Mouse (Mus musculus) G1E-ER4 (cell line): ENCODE data around the gene Dtx3. TPM values are rescaled to one million over a fixed set of nuclear protein-coding genes. Genes with fewer than 3 reads are reported as not detected.

Experiments used
- GATA1 ChIP-seq: IDR thresholded peaks from one replicate; pipeline ENCODE4 v1.8.0; 2012; ENCODE audit warnings: low read length, inconsistent platforms
- polyA plus RNA-seq: library from polyadenylated mRNA; stranded (reverse); fragments of >175 nt; gene quantifications from 2 replicates; pipeline ENCODE4 v1.2.3, GENCODE M21; 2012

Dtx3 gene
- polyA plus RNA-seq, 1 experiment = 155 TPM

GRCm38 (mm10) chr10:127213272-127213671 is 17.7 kb upstream of the Dtx3 start:
- TF ChIP-seq GATA1 = no peak

DNA sequence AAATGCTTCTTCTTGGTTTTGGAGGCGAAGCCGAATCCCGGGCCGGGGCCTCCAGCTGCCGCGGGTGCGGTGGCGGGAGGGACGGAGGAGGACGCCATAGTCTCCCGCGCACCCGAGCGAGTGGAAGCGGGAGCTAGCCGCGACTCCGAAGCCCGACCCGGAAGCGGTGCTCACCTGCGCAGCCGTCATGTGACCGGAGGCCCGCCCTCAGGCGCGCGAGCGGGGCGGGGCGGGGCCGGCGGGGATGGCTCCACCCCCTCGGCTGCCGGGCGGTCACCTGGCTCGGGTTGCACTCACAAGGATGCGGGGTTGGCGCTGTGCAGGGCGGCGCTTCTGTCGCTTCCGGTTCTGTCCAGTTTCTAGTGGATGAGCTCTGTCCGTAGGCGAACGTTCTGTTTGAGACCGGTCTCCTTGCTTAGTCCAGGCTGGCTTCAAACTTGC is 15.9 kb upstream of the Dtx3 start, which contains the start of gene Pip4k2c:
Gene Pip4k2c, minus strand, starts transcription at position 172 of the 441 bp plus-strand sequence.
- no peak for TF ChIP-seq GATA1

DNA sequence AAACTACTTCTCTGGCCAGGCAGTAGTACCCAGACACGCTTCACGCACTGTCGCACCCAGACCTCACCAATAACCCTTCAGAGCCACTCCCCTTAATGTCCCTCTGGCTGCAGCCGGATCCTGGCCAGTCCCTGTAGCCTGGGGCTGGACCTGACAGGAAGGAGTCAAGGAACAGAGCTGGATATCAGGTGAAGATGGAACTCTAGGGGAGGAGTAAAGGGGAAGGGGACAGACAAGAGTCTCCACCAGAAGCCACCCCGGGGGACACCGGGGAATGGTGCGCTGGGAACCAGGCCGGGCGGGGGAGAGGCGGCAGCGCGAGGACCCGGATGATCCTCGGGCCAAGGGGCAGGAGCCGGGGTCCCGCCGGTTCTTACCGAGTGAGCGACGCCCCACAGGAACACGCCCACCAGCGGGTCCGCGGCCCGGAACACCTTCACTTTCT is 15.5 kb upstream of the Dtx3 start:
- no peak for TF ChIP-seq GATA1

GRCm38 (mm10) chr10:127209928-127210570 is 14.5 kb upstream of the Dtx3 start:
- TF ChIP-seq GATA1 = no peak

- no peak for TF ChIP-seq GATA1
These were observed 13.4 kb upstream of the Dtx3 start for GRCm38 (mm10) chr10:127208921-127209320.

DNA sequence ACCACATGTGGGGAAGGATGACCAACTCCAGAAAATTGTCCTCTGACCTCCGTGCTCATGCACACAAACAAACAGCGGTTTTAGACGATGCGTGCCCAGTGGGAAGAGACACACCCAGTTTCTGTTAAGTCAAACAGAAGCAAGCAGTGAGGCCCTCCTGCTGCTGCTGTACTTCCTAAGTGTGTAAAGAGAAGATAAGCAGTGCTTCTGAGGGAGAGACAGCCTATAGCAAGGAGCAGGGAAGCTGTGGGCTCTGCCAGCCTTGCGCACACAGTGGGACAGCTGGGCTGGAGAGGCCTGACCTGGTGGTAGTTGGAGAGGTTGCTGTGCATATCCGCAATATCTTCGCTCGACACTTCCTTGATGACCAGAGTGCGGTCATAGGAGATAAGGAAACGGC is 9.8 kb upstream of the Dtx3 start:
- peak; percentile 23 for TF ChIP-seq GATA1

DNA sequence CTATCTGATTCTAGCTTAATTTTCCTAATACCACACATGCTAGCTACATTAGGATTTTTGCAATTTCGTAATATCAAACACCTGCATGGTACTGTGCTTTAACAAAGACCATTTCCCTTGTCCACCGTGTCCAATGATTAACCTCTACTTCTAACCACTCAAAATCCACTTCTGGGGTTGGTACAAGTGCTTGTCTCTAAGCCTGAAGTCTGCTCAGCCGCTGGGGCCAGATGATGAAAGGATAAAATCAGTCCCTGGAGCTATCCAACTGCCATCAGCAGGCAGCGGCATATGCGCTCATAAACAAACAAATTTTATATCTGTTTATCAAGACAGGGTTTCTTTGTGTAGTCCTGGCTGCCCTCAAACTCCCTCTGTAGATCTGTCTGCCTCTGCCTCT is 9.1 kb upstream of the Dtx3 start:
- no peak for TF ChIP-seq GATA1

DNA sequence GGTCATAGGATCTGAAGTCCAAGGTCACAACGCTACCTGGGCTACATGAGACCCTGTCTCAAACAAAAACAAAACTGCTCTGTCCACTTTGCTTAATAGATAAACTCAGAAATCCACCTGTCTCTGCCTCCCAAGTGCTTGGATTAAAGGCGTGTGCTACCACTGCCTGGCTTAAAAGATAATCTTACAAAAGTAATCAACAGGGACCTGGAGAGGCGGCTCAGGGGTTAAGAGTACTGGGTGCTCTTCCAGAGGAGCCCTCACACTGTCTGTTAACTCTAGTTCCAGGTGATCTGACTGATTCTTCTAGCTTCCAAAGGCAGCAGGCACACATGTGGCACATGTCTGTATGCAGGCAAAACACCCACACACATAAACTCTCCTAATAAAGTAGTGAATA is 7.6 kb upstream of the Dtx3 start:
- no peak for TF ChIP-seq GATA1

DNA sequence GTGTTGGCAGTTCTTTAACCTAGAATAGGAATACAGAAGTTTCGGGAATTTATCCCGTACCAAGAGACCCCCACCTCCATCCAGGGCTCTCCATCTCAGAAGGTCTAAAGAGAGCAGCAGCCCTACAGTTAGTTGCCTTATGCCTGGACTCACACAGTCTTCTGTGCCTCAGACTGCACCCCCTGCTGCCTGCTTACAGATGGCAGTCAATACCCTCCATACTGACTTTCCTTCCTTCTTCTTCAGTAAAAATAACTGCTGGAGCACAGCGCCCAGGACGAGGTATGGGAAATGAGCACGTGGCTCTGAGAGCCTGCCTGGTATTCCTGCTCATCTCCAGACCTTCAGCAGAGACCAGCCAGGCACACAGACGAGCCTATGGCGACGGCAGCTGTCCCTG is 4.8 kb upstream of the Dtx3 start:
- no peak for TF ChIP-seq GATA1

DNA sequence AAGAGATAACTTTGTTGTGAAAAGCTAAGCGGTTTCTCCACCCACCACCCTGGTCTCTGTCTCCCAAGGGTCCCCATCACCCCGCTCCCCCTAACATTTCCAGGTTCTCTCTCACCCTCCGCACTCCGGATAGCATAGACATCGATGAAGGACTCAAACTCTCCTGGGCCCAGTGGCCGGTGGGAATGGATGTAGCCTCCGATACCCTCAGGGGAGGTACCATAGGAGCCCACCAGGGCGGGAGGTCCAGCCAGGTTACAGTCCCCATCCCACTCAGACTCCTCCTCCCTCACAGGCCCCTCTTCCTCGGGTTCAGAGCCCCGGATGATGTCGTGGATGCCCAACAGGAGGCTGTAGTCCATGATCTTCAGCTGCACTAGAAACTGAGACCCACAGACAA is 3.9 kb upstream of the Dtx3 start:
- no peak for TF ChIP-seq GATA1

DNA sequence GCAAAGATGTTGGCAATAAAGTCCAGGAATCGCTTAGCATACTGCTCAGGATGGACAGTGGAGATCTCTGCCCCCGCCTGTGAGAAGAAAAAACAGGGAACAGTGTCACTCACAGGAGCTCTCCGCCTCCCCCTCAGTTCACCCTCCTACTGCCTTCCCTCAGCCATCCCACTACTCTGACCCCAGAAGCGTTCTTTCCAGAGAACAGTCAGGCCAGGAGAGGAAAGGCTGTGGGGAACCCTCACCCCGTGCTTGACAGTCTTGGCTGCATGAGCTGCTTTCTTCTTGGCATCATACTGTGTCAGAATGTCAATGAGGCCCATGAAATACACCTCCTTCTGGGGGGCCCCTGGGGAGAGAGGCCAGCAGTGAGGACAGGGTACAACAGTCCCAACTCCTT is 3.5 kb upstream of the Dtx3 start:
- no peak for TF ChIP-seq GATA1

DNA sequence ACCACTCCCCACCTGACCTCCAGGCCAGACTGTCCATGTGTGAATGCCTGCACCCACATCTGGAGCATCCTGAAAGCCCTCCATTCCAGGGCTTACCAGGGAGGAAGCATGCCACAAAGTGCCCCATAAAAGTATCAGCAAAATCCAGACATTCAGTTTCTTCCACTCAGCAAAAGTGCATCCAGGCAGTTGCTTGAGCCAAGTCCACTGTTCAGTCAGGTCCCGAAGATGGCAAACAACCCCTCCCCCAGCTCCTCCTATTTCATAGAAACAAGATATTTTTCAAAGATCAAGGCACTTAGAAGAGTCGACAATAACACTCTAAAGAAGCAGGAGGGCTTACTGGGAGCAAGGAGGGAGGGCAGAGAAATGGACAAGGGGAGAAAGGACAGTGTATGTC is 3.0 kb upstream of the Dtx3 start:
- TF ChIP-seq GATA1 = no peak

GRCm38 (mm10) chr10:127197505-127198110 is 2.1 kb upstream of the Dtx3 start:
- no peak for TF ChIP-seq GATA1

DNA sequence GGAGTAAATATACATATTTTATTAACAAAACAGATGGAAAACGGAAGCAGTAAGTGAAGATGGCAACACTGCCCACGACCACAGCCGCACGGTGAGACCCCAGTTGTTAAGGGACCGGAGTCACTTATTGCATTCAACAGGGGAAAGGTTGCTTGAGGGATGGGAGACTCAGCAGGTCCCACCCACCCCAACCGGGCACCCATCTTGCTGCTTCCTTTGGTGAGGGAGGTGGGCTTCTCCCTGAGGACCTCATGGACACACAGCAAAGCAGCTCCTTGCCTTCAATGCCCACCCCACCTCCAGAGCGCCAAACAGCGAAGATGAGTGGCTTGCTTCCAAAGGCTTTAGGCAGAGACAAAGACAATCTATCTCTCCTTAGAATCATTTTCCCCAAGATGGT is 1.6 kb upstream of the Dtx3 start:
- no peak for TF ChIP-seq GATA1

DNA sequence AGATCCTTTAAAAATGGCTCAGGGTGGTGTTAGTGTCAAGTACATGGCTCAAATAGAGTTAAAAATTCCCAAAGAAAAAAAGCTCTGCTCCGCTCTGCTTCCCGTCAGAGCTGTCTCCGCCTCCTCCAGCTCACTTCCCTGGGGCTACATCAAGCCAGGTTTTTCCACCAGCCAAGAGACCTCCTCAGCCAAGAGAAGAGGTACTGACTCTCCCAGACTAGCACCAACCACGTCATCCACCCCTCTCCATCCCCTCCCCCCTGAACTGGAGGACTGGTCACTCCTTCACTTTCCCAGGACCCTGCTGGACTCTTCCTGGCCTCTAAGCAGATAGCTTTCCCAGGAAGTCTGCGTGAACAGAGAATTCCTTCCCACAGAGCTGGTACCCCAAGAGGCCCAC is 864 bp upstream of the Dtx3 start:
- no peak for TF ChIP-seq GATA1

GRCm38 (mm10) chr10:127194428-127195327 is 850 bp downstream of the Dtx3 start:
- no peak for TF ChIP-seq GATA1
